Mouse (Mus musculus): ENCODE measurements around the gene 6820408C15Rik.

DNA sequence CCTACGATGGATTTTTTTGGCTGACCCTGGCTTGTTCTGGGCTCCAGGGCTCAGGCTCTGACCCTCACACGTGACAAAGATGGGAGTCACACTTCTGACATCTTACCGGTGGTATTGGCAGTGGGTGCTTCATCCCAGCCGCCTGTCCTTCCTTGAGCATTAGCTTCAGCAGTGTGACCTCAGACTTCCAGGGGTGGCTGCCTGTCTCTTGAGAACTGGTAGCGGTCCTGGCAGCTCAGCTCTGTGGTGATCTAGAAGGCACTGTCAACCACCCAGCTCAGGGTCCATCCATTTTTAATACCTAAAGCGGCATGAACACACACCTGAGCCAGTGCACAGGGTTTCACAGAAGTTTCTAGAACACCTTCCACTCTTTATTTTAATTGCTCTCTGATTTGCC lies 5.6 kb upstream of the 6820408C15Rik start:
- TF ChIP-seq CTCF (IDR thresholded peaks at IDR 0.05; ENCODE audit: control insufficient read depth, insufficient read depth, low read length) (no peak), POLR2A (IDR thresholded peaks at IDR 0.05; ENCODE audit: borderline replicate concordance, control insufficient read depth, low read depth, low read length) (no peak)
